Mouse (Mus musculus): ENCODE measurements around the gene Prg3. TPM values are rescaled to one million over a fixed set of nuclear protein-coding genes. Genes with fewer than 3 reads are reported as not detected.

Prg3 gene
- total RNA-seq, 1 experiment = not detected

- no peak for TF ChIP-seq HCFC1 (IDR thresholded peaks at IDR 0.05; ENCODE audit: borderline replicate concordance, insufficient read depth, low read length)
- TF ChIP-seq ZC3H11A (IDR thresholded peaks at IDR 0.05; ENCODE audit: borderline replicate concordance, low read depth, low read length) = no peak
- no peak for TF ChIP-seq CHD2 (IDR thresholded peaks at IDR 0.05; ENCODE audit: low read depth, low read length)
- TF ChIP-seq ZNF384 (IDR thresholded peaks at IDR 0.05; ENCODE audit: low read depth, low read length) = no peak
- no peak for TF ChIP-seq MAFK (IDR thresholded peaks at IDR 0.05; ENCODE audit: insufficient read depth, low read depth, low read length)
- in situ Hi-C loops (cut with MboI; ENCODE audit: low sequenced_read_pairs in 2 of 2, unreplicated experiment in 2 of 2) = no loop called here
- DNase-seq (ENCODE audit: low read depth, low spot score) = no peak
- Histone ChIP-seq H3K36me3 (ENCODE audit: control insufficient read depth, insufficient read depth, low read length, poor library complexity, severe bottlenecking) (peaks cover 2% of the 10 kb centered on the region; the same call in 1 of the 2 replicates), H3K9me3 (ENCODE audit: control insufficient read depth, insufficient read depth, low read depth, low read length) (no peaks in the 10 kb centered on the region), H3K27ac (ENCODE audit: insufficient read depth, low read depth, low read length, poor library complexity, severe bottlenecking) (no peak overlapping the region), H3K9ac (ENCODE audit: insufficient read depth, low read depth, low read length, poor library complexity, severe bottlenecking) (no peak overlapping the region), H3K4me1 (ENCODE audit: control insufficient read depth in 2 of 2, insufficient read depth in 2 of 2, low read length in 2 of 2, poor library complexity in 1 of 2) (no peaks in the 10 kb centered on the region), H3K4me3 (ENCODE audit: insufficient read depth in 1 of 2, low read depth in 1 of 2, low read length in 2 of 2, poor library complexity in 1 of 2, severe bottlenecking in 1 of 2) (no peak overlapping the region)
These were observed 35.8 kb upstream of the Prg3 start for GRCm38 (mm10) chr2:84952251-84952650.

DNA sequence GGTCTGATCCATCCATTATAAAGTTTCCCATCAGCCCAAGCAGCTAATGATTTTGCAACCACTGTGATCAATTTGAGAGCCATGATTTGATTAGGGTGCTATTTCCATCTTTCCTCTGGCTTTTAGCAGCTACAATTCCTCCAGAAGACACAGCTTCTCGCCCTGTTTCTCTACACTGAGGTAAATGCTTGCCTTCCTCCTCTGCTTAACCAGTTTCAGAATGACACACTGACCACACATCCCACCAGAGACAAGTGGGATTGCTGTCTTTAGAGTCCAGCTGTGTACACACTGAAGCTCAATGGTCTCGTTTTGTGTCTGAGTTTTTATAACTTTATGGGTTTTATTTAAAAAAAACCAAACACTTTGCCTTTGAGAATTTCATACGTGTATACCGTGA lies 35.3 kb upstream of the Prg3 start:
- Histone ChIP-seq H3K4me1 (ENCODE audit: control insufficient read depth in 2 of 2, insufficient read depth in 2 of 2, low read length in 2 of 2, poor library complexity in 1 of 2) (no peaks in the 10 kb centered on the region), H3K9me3 (ENCODE audit: control insufficient read depth, insufficient read depth, low read depth, low read length) (no peaks in the 10 kb centered on the region), H3K27ac (ENCODE audit: insufficient read depth, low read depth, low read length, poor library complexity, severe bottlenecking) (no peak overlapping the region), H3K9ac (ENCODE audit: insufficient read depth, low read depth, low read length, poor library complexity, severe bottlenecking) (no peak overlapping the region), H3K4me3 (ENCODE audit: insufficient read depth in 1 of 2, low read depth in 1 of 2, low read length in 2 of 2, poor library complexity in 1 of 2, severe bottlenecking in 1 of 2) (no peak overlapping the region), H3K36me3 (ENCODE audit: control insufficient read depth, insufficient read depth, low read length, poor library complexity, severe bottlenecking) (peaks cover 2% of the 10 kb centered on the region; the same call in 1 of the 2 replicates)
- in situ Hi-C loops (cut with MboI; ENCODE audit: low sequenced_read_pairs in 2 of 2, unreplicated experiment in 2 of 2) = no loop called here
- DNase-seq (ENCODE audit: low read depth, low spot score) = no peak
- TF ChIP-seq HCFC1 (IDR thresholded peaks at IDR 0.05; ENCODE audit: borderline replicate concordance, insufficient read depth, low read length) = no peak
- TF ChIP-seq ZC3H11A (IDR thresholded peaks at IDR 0.05; ENCODE audit: borderline replicate concordance, low read depth, low read length) = no peak
- TF ChIP-seq MAFK (IDR thresholded peaks at IDR 0.05; ENCODE audit: insufficient read depth, low read depth, low read length) = no peak
- no peak for TF ChIP-seq CHD2 (IDR thresholded peaks at IDR 0.05; ENCODE audit: low read depth, low read length)
- TF ChIP-seq ZNF384 (IDR thresholded peaks at IDR 0.05; ENCODE audit: low read depth, low read length) = no peak

DNA sequence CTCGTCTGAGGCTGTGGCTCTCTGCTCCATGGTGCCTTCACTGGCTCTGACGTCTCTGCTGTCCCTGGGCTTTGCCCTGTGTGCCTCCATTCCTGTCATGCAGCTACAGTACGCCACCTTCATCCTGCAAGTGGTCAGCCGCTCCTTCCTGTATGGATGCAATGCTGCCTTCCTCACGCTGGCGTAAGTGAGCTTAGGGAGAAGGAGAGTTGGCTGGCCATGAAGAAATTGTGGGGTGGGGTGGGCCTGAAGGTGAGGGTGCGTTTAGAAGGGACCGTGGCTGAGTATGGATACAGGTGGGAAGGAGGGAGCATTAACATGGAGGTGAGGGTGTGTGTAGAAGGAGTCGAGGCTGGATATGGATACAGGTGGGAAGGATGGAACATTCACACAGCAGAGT lies 32.6 kb upstream of the Prg3 start:
- no peak overlapping the region for H3K9ac ChIP-seq (ENCODE audit: insufficient read depth, low read depth, low read length, poor library complexity, severe bottlenecking)
- H3K4me1 ChIP-seq (ENCODE audit: control insufficient read depth in 2 of 2, insufficient read depth in 2 of 2, low read length in 2 of 2, poor library complexity in 1 of 2) = no peaks in the 10 kb centered on the region
- no peak overlapping the region for H3K4me3 ChIP-seq (ENCODE audit: insufficient read depth in 1 of 2, low read depth in 1 of 2, low read length in 2 of 2, poor library complexity in 1 of 2, severe bottlenecking in 1 of 2)
- no peaks in the 10 kb centered on the region; the same call in 1 of the 2 replicates for H3K36me3 ChIP-seq (ENCODE audit: control insufficient read depth, insufficient read depth, low read length, poor library complexity, severe bottlenecking)
- TF ChIP-seq ZNF384 (IDR thresholded peaks at IDR 0.05; ENCODE audit: low read depth, low read length) = no peak
- no peak for TF ChIP-seq HCFC1 (IDR thresholded peaks at IDR 0.05; ENCODE audit: borderline replicate concordance, insufficient read depth, low read length)
- TF ChIP-seq ZC3H11A (IDR thresholded peaks at IDR 0.05; ENCODE audit: borderline replicate concordance, low read depth, low read length) = no peak
- no peak for TF ChIP-seq CHD2 (IDR thresholded peaks at IDR 0.05; ENCODE audit: low read depth, low read length)
- no peak for TF ChIP-seq MAFK (IDR thresholded peaks at IDR 0.05; ENCODE audit: insufficient read depth, low read depth, low read length)
- H3K9me3 ChIP-seq (ENCODE audit: control insufficient read depth, insufficient read depth, low read depth, low read length) = no peaks in the 10 kb centered on the region
- in situ Hi-C loops (cut with MboI; ENCODE audit: low sequenced_read_pairs in 2 of 2, unreplicated experiment in 2 of 2) = no loop called here
- DNase-seq (ENCODE audit: low read depth, low spot score) = no peak
- H3K27ac ChIP-seq (ENCODE audit: insufficient read depth, low read depth, low read length, poor library complexity, severe bottlenecking) = no peak overlapping the region

DNA sequence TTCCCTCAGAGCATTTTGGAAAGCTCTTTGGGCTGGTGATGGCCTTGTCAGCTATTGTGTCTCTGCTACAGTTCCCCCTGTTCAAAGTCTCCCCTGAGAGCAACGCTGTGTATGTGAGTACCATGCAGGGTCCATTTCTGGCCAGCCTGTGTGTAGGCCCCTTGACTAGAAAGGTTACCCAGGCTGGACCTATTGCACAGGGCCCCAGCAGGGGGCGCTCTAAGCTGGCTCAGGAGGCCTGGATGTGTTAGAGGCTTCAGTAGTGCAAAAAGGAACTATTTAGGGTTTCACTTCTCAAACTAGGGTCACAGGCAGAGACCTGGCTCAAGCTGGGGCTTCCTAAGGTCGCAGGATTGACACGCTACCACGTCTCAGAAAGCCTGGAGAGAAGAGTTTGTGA lies 31.7 kb upstream of the Prg3 start:
- Histone ChIP-seq H3K36me3 (ENCODE audit: control insufficient read depth, insufficient read depth, low read length, poor library complexity, severe bottlenecking) (no peaks in the 10 kb centered on the region; the same call in 1 of the 2 replicates), H3K27ac (ENCODE audit: insufficient read depth, low read depth, low read length, poor library complexity, severe bottlenecking) (no peak overlapping the region), H3K9ac (ENCODE audit: insufficient read depth, low read depth, low read length, poor library complexity, severe bottlenecking) (no peak overlapping the region), H3K4me3 (ENCODE audit: insufficient read depth in 1 of 2, low read depth in 1 of 2, low read length in 2 of 2, poor library complexity in 1 of 2, severe bottlenecking in 1 of 2) (no peak overlapping the region), H3K9me3 (ENCODE audit: control insufficient read depth, insufficient read depth, low read depth, low read length) (no peaks in the 10 kb centered on the region), H3K4me1 (ENCODE audit: control insufficient read depth in 2 of 2, insufficient read depth in 2 of 2, low read length in 2 of 2, poor library complexity in 1 of 2) (no peaks in the 10 kb centered on the region)
- DNase-seq (ENCODE audit: low read depth, low spot score) = peak; percentile 27
- in situ Hi-C loops (cut with MboI; ENCODE audit: low sequenced_read_pairs in 2 of 2, unreplicated experiment in 2 of 2) = no loop called here
- no peak for TF ChIP-seq MAFK (IDR thresholded peaks at IDR 0.05; ENCODE audit: insufficient read depth, low read depth, low read length)
- no peak for TF ChIP-seq ZC3H11A (IDR thresholded peaks at IDR 0.05; ENCODE audit: borderline replicate concordance, low read depth, low read length)
- TF ChIP-seq ZNF384 (IDR thresholded peaks at IDR 0.05; ENCODE audit: low read depth, low read length) = no peak
- TF ChIP-seq CHD2 (IDR thresholded peaks at IDR 0.05; ENCODE audit: low read depth, low read length) = no peak
- no peak for TF ChIP-seq HCFC1 (IDR thresholded peaks at IDR 0.05; ENCODE audit: borderline replicate concordance, insufficient read depth, low read length)

Data from ES-E14 (cell line).